Mouse (Mus musculus) spleen, adult 2 months (tissue): ENCODE results near the gene Gcnt3.

ENCODE experiments used
- CTCF ChIP-seq: fragments of 200-500 bp; IDR thresholded peaks from 2 replicates; pipeline ENCODE4 v1.5.1; 2011; ENCODE audit warnings: mild to moderate bottlenecking, inconsistent platforms; ENCODE audit not compliant: insufficient read depth, insufficient read length, insufficient replicate concordance; ENCODE audit errors: extremely low read depth
- POLR2A ChIP-seq: fragments of 200-500 bp; IDR thresholded peaks from 2 replicates; pipeline ENCODE4 v1.6.1; 2011; ENCODE audit warnings: low read depth, low read length, inconsistent platforms

- no peak for TF ChIP-seq CTCF
- TF ChIP-seq POLR2A: no peak
Measured at GRCm38 (mm10) chr9:69993479-69993878, 44.4 kb downstream of the Gcnt3 start.
